Mouse (Mus musculus): Measurements from ENCODE around the gene Nipsnap1. TPM values are rescaled to one million over a fixed set of nuclear protein-coding genes. Genes with fewer than 3 reads are reported as not detected.

Nipsnap1 gene
- total and polyA plus RNA-seq, 3 experiments: 53.5 to 97.9 (median 79.3) TPM

GRCm38 (mm10) chr11:4874551-4874950 lies 800 bp downstream of the Nipsnap1 start:
- Histone ChIP-seq H3K4me3 (replicated peaks in 1 of 3; ENCODE audit: low read depth in 2 of 3, low read length in 2 of 3, poor library complexity in 1 of 3) (peak overlapping the region; percentile 75 to 93 (median 75)), H3K9ac (ENCODE audit: insufficient read depth, low read depth) (peak overlapping the region; percentile 35; the same call in 1 of the 2 replicates), H3K4me2 (ENCODE audit: insufficient read depth, low read depth, poor library complexity, severe bottlenecking) (peak overlapping the region; percentile 76), H3K9me3 (replicated peaks; ENCODE audit: low read length) (peaks cover 9% of the 10 kb centered on the region), H3K36me3 (replicated peaks in 1 of 2; ENCODE audit: control insufficient read depth in 1 of 2, insufficient read depth in 1 of 2, low read length in 1 of 2) (peaks cover 5 to 25% of the 10 kb centered on the region in 2 experiments), H3K27me3 (replicated peaks) (no peaks in the 10 kb centered on the region), H3K27ac (ENCODE audit: insufficient read depth, low read depth) (no peak overlapping the region), H3K4me1 (ENCODE audit: control insufficient read depth in 1 of 2, insufficient read depth in 2 of 2) (peaks cover 19 to 44% of the 10 kb centered on the region in 2 experiments), H3K79me2 (replicated peaks; ENCODE audit: control insufficient read depth, extremely low read depth, insufficient read depth, poor library complexity, severe bottlenecking) (peaks cover 4% of the 10 kb centered on the region; the same call in 1 of the 2 replicates)
- no peak for DNase-seq (ENCODE audit: extremely low read depth)
- in situ Hi-C loops (cut with MboI; ENCODE audit: low pct_ligation_motif_present, low pct_unique_long_range_greater_than_20kb, low sequenced_read_pairs): no loop called here
- dilution Hi-C loops (cut with MboI; ENCODE audit: extremely low pct_ligation_motif_present, extremely low pct_unique_long_range_greater_than_20kb, low sequenced_read_pairs): no loop called here
- TF ChIP-seq TBP (conservative IDR thresholded peaks at IDR 0.05; ENCODE audit: low read depth, low read length): no peak
- TF ChIP-seq CTCF (conservative IDR thresholded peaks at IDR 0.05 in 1 of 2, IDR thresholded peaks at IDR 0.05 in 1 of 2; ENCODE audit: low read depth in 2 of 2, low read length in 2 of 2): no peak
- no peak for TF ChIP-seq GABPA (IDR thresholded peaks at IDR 0.05; ENCODE audit: insufficient replicate concordance, low read depth, low read length)
- TF ChIP-seq JUND (conservative IDR thresholded peaks at IDR 0.05; ENCODE audit: low read depth, low read length): no peak
- TF ChIP-seq MEF2A (IDR thresholded peaks at IDR 0.05; ENCODE audit: borderline replicate concordance, low read depth, low read length): no peak
- no peak for TF ChIP-seq NRF1 (IDR thresholded peaks at IDR 0.05; ENCODE audit: low read depth, low read length)
- TF ChIP-seq MAX (IDR thresholded peaks at IDR 0.05; ENCODE audit: low read length): no peak
- no peak for TF ChIP-seq USF2 (conservative IDR thresholded peaks at IDR 0.05; ENCODE audit: low read depth, low read length)
- no peak for TF ChIP-seq PAX5 (IDR thresholded peaks at IDR 0.05; ENCODE audit: low read length)
- no peak for TF ChIP-seq SIN3A (IDR thresholded peaks at IDR 0.05; ENCODE audit: low read length)
- TF ChIP-seq KAT2A (IDR thresholded peaks at IDR 0.05; ENCODE audit: insufficient replicate concordance, low read length): no peak
- TF ChIP-seq IRF4 (IDR thresholded peaks at IDR 0.05; ENCODE audit: low read depth, low read length): no peak

- Histone ChIP-seq H3K4me1 (ENCODE audit: control insufficient read depth in 1 of 2, insufficient read depth in 2 of 2) (peaks cover 24 to 69% of the 10 kb centered on the region in 2 experiments), H3K36me3 (replicated peaks in 1 of 2; ENCODE audit: control insufficient read depth in 1 of 2, insufficient read depth in 1 of 2, low read length in 1 of 2) (peaks cover 22 to 45% of the 10 kb centered on the region in 2 experiments), H3K27me3 (replicated peaks) (no peaks in the 10 kb centered on the region), H3K27ac (ENCODE audit: insufficient read depth, low read depth) (peak overlapping the region; percentile 93), H3K4me3 (replicated peaks in 1 of 3; ENCODE audit: low read depth in 2 of 3, low read length in 2 of 3, poor library complexity in 1 of 3) (peak overlapping the region in 1 of 3 experiments; percentile 2), H3K4me2 (ENCODE audit: insufficient read depth, low read depth, poor library complexity, severe bottlenecking) (peak overlapping the region; percentile 29), H3K9me3 (replicated peaks; ENCODE audit: low read length) (peaks cover 6% of the 10 kb centered on the region), H3K79me2 (replicated peaks; ENCODE audit: control insufficient read depth, extremely low read depth, insufficient read depth, poor library complexity, severe bottlenecking) (peaks cover 3% of the 10 kb centered on the region; the same call in 1 of the 2 replicates), H3K9ac (ENCODE audit: insufficient read depth, low read depth) (peak overlapping the region; percentile 43; the same call in 1 of the 2 replicates)
- DNase-seq (ENCODE audit: extremely low read depth): peak; percentile 92
- in situ Hi-C loops (cut with MboI; ENCODE audit: low pct_ligation_motif_present, low pct_unique_long_range_greater_than_20kb, low sequenced_read_pairs): no loop called here
- dilution Hi-C loops (cut with MboI; ENCODE audit: extremely low pct_ligation_motif_present, extremely low pct_unique_long_range_greater_than_20kb, low sequenced_read_pairs): no loop called here
- TF ChIP-seq MAFK (IDR thresholded peaks at IDR 0.05; ENCODE audit: insufficient replicate concordance, low read length): peak; percentile 83
- no peak for TF ChIP-seq GABPA (IDR thresholded peaks at IDR 0.05; ENCODE audit: insufficient replicate concordance, low read depth, low read length)
- peak; percentile 93 for TF ChIP-seq CHD2 (IDR thresholded peaks at IDR 0.05; ENCODE audit: low read length)
- peak; percentile 99 for TF ChIP-seq IRF4 (IDR thresholded peaks at IDR 0.05; ENCODE audit: low read depth, low read length)
- no peak for TF ChIP-seq PAX5 (IDR thresholded peaks at IDR 0.05; ENCODE audit: low read length)
- no peak; the same call in 1 of the 2 replicates for TF ChIP-seq NELFE (IDR thresholded peaks at IDR 0.05; ENCODE audit: low read depth, low read length)
- no peak for TF ChIP-seq ZC3H11A (IDR thresholded peaks at IDR 0.05; ENCODE audit: low read depth, low read length)
- no peak for TF ChIP-seq CTCF (conservative IDR thresholded peaks at IDR 0.05 in 1 of 2, IDR thresholded peaks at IDR 0.05 in 1 of 2; ENCODE audit: low read depth in 2 of 2, low read length in 2 of 2)
- TF ChIP-seq MEF2A (IDR thresholded peaks at IDR 0.05; ENCODE audit: borderline replicate concordance, low read depth, low read length): peak; percentile 84
- TF ChIP-seq BHLHE40 (IDR thresholded peaks at IDR 0.05; ENCODE audit: low read depth, low read length): peak; percentile 67; the same call in 1 of the 2 replicates
- TF ChIP-seq KAT2A (IDR thresholded peaks at IDR 0.05; ENCODE audit: insufficient replicate concordance, low read length): no peak
- peak; percentile 81 for TF ChIP-seq TCF12 (IDR thresholded peaks at IDR 0.05; ENCODE audit: low read depth, low read length)
- TF ChIP-seq ZKSCAN1 (IDR thresholded peaks at IDR 0.05; ENCODE audit: borderline replicate concordance, low read depth, low read length): no peak
- peak; percentile 90 for TF ChIP-seq RCOR1 (conservative IDR thresholded peaks at IDR 0.05; ENCODE audit: low read depth, low read length)
- TF ChIP-seq POLR2A (IDR thresholded peaks at IDR 0.05; ENCODE audit: low read depth, low read length): no peak
- TF ChIP-seq NRF1 (IDR thresholded peaks at IDR 0.05; ENCODE audit: low read depth, low read length): no peak
- TF ChIP-seq E2F4 (IDR thresholded peaks at IDR 0.05; ENCODE audit: insufficient replicate concordance, low read depth, low read length): no peak
- no peak for TF ChIP-seq USF2 (conservative IDR thresholded peaks at IDR 0.05; ENCODE audit: low read depth, low read length)
- peak; percentile 65; the same call in 1 of the 2 replicates for TF ChIP-seq MYC (IDR thresholded peaks at IDR 0.05; ENCODE audit: low read depth, low read length)
- TF ChIP-seq JUN (IDR thresholded peaks at IDR 0.05; ENCODE audit: insufficient read depth, low read depth, low read length): peak; percentile 80
- peak; percentile 96 for TF ChIP-seq EP300 (IDR thresholded peaks at IDR 0.05; ENCODE audit: low read length)
- TF ChIP-seq MXI1 (IDR thresholded peaks at IDR 0.05; ENCODE audit: low read depth, low read length): no peak; the same call in 1 of the 2 replicates
- TF ChIP-seq TBP (conservative IDR thresholded peaks at IDR 0.05; ENCODE audit: low read depth, low read length): peak; percentile 70
- TF ChIP-seq MAZ (IDR thresholded peaks at IDR 0.05; ENCODE audit: low read depth, low read length): peak; percentile 55; the same call in 1 of the 2 replicates
- TF ChIP-seq POLR2AphosphoS2 (IDR thresholded peaks at IDR 0.05; ENCODE audit: low read depth, low read length): no peak
- TF ChIP-seq SIN3A (IDR thresholded peaks at IDR 0.05; ENCODE audit: low read length): no peak
- no peak for TF ChIP-seq ZMIZ1 (IDR thresholded peaks at IDR 0.05; ENCODE audit: low read depth, low read length)
- no peak for TF ChIP-seq ELF1 (IDR thresholded peaks at IDR 0.05; ENCODE audit: low read depth, low read length)
- no peak; the same call in 1 of the 2 replicates for TF ChIP-seq MAX (IDR thresholded peaks at IDR 0.05; ENCODE audit: low read length)
Observed at GRCm38 (mm10) chr11:4881087-4881486, 7.3 kb downstream of the Nipsnap1 start.

All from CH12.LX (cell line).